Mouse (Mus musculus): ENCODE data around the gene Tjap1. TPM values are rescaled to one million over a fixed set of nuclear protein-coding genes. Genes with fewer than 3 reads are reported as not detected.

The Tjap1 gene
- polyA plus RNA-seq, 1 experiment from 2014 or later: 35.7 TPM

MicroRNA genes within 50 kb of the gene (microRNA counts, 519-probe panel; counts per million panel counts)
- microRNA mmu-miR-693-3p (not detected), microRNA mmu-miR-693-5p (not detected)

Small RNA genes lying within 50 kb of the gene (microRNA-seq; reads per million reads assigned to microRNA genes)
- 0.34 reads per million for gene Mir693

Other genes with a start within 250 kb of the Tjap1 start
- gene Mrps18a, start 172.0 kb downstream of the Tjap1 start, polyA plus RNA-seq (2014; fragmentation: Nextera tagmentation; extraction: Ambion mirVana): 144 and 150 TPM in 2 replicates
- gene Rsph9, start 138.8 kb downstream of the Tjap1 start, polyA plus RNA-seq (2014; fragmentation: Nextera tagmentation; extraction: Ambion mirVana): 11.7 and 14.6 TPM in 2 replicates
- gene Mad2l1bp, start 129.5 kb downstream of the Tjap1 start, polyA plus RNA-seq (2014; fragmentation: Nextera tagmentation; extraction: Ambion mirVana): 32.2 and 34.4 TPM in 2 replicates
- gene Gtpbp2, start 122.0 kb downstream of the Tjap1 start, polyA plus RNA-seq (2014; fragmentation: Nextera tagmentation; extraction: Ambion mirVana): 29.9 and 30.7 TPM in 2 replicates
- gene Polh, start 80.4 kb downstream of the Tjap1 start, polyA plus RNA-seq (2014; fragmentation: Nextera tagmentation; extraction: Ambion mirVana): 9.7 and 12.8 TPM in 2 replicates
- 54.1 and 61.0 TPM in 2 replicates for gene Xpo5, start 80.2 kb downstream of the Tjap1 start, polyA plus RNA-seq (2014; fragmentation: Nextera tagmentation; extraction: Ambion mirVana)
- 93.7 and 96.4 TPM in 2 replicates for gene Polr1c, start 35.0 kb downstream of the Tjap1 start, polyA plus RNA-seq (2014; fragmentation: Nextera tagmentation; extraction: Ambion mirVana)
- 102 and 112 TPM in 2 replicates for gene Yipf3, start 34.9 kb downstream of the Tjap1 start, polyA plus RNA-seq (2014; fragmentation: Nextera tagmentation; extraction: Ambion mirVana)
- 0.55 and 0.65 TPM in 2 replicates for gene Lrrc73, start 29.5 kb downstream of the Tjap1 start, polyA plus RNA-seq (2014; fragmentation: Nextera tagmentation; extraction: Ambion mirVana)
- gene Dlk2, start 14.4 kb upstream of the Tjap1 start, polyA plus RNA-seq (2014; fragmentation: Nextera tagmentation; extraction: Ambion mirVana): 0.19 and 0.58 TPM in 2 replicates
- gene Abcc10, start 45.3 kb upstream of the Tjap1 start, polyA plus RNA-seq (2014; fragmentation: Nextera tagmentation; extraction: Ambion mirVana): 5.4 and 5.6 TPM in 2 replicates
- gene Zfp318, start 100.7 kb upstream of the Tjap1 start, polyA plus RNA-seq (2014; fragmentation: Nextera tagmentation; extraction: Ambion mirVana): 8.5 and 14.6 TPM in 2 replicates
- 0.57 and 0.67 TPM in 2 replicates for gene Crip3, start 145.9 kb upstream of the Tjap1 start, polyA plus RNA-seq (2014; fragmentation: Nextera tagmentation; extraction: Ambion mirVana)
- gene Slc22a7, start 155.4 kb upstream of the Tjap1 start, polyA plus RNA-seq (2014; fragmentation: Nextera tagmentation; extraction: Ambion mirVana): not detected in 2 replicates
- gene Ttbk1, start 204.6 kb upstream of the Tjap1 start, polyA plus RNA-seq (2014; fragmentation: Nextera tagmentation; extraction: Ambion mirVana): 0.32 and 0.39 TPM in 2 replicates
- gene Dnph1, start 213.7 kb upstream of the Tjap1 start, polyA plus RNA-seq (2014; fragmentation: Nextera tagmentation; extraction: Ambion mirVana): 58.4 and 64.4 TPM in 2 replicates

Measured in intestine, embryonic 14.5 days (tissue).